ENCODE assay signal across 28 mouse cellular contexts in genomic region chr17:37541454-37542119, GRCm38 (mm10). TPM values are rescaled to one million over a fixed set of nuclear protein-coding genes. Genes with fewer than 3 reads are reported as not detected.
A peak's percentile ranks its signal among the peaks of the same experiment; 100 is the strongest.
DNase-seq lines count a peak whose midpoint lies in the region; ATAC-seq lines count a peak whose summit lies in the region.
"Had no signal": no experiment of that assay in that cellular context is flagged by ENCODE, and none has a peak within 500 bp of the region (broad histone marks: within the 10 kb centered on the region; RNA-seq: fewer than 3 reads in every experiment).

No protein-coding gene starts in this region.

- no peaks in the 10 kb centered on the region for H3K27me3 ChIP-seq in midbrain, embryonic 11.5 days (ENCODE audit: control insufficient read depth, insufficient read depth, low read length)
- no peaks in the 10 kb centered on the region for H3K27me3 ChIP-seq in midbrain, embryonic 10.5 days (ENCODE audit: low read depth, poor library complexity, severe bottlenecking)
- H3K27me3 ChIP-seq in midbrain, embryonic 13.5 days, result no peaks in the 10 kb centered on the region
- no peaks in the 10 kb centered on the region for H3K27me3 ChIP-seq in midbrain, embryonic 16.5 days (ENCODE audit: control insufficient read depth, insufficient read depth, low read depth, low read length)
- H3K27me3 ChIP-seq: embryonic facial prominence, embryonic 13.5 days; embryonic facial prominence, embryonic 15.5 days; forebrain, embryonic 12.5 days had no signal

- no peaks in the 10 kb centered on the region for H3K4me1 ChIP-seq in midbrain, embryonic 11.5 days (ENCODE audit: control insufficient read depth, insufficient read depth, low read length)
- peaks cover 3% of the 10 kb centered on the region; the same call in 1 of the 2 replicates for H3K4me1 ChIP-seq in midbrain, embryonic 10.5 days
- H3K4me1 ChIP-seq in midbrain, embryonic 13.5 days (replicated peaks), result no peaks in the 10 kb centered on the region
- H3K4me1 ChIP-seq in midbrain, embryonic 16.5 days (ENCODE audit: control insufficient read depth, insufficient read depth, low read length), result no peaks in the 10 kb centered on the region
- H3K4me1 ChIP-seq: embryonic facial prominence, embryonic 13.5 days; embryonic facial prominence, embryonic 15.5 days; forebrain, embryonic 12.5 days had no signal

- no peak overlapping the region for H3K27ac ChIP-seq in midbrain, embryonic 11.5 days (ENCODE audit: low read depth, low read length)
- no peak overlapping the region for H3K27ac ChIP-seq in midbrain, embryonic 10.5 days (replicated peaks)
- H3K27ac ChIP-seq in midbrain, embryonic 13.5 days, result no peak overlapping the region
- no peak overlapping the region for H3K27ac ChIP-seq in midbrain, embryonic 16.5 days (ENCODE audit: low read length)
- H3K27ac ChIP-seq: embryonic facial prominence, embryonic 13.5 days; embryonic facial prominence, embryonic 15.5 days; forebrain, embryonic 12.5 days had no signal

- H3K9ac ChIP-seq in midbrain, embryonic 11.5 days (ENCODE audit: low read length), result no peak overlapping the region
- H3K9ac ChIP-seq in midbrain, embryonic 13.5 days (replicated peaks), result no peak overlapping the region
- H3K9ac ChIP-seq in midbrain, embryonic 16.5 days (ENCODE audit: low read depth, low read length), result no peak overlapping the region
- H3K9ac ChIP-seq: embryonic facial prominence, embryonic 13.5 days; embryonic facial prominence, embryonic 15.5 days; forebrain, embryonic 12.5 days had no signal

- WGBS in midbrain, embryonic 11.5 days, result 60% methylated on average over 4 of the region's 4 CpGs
- 81% methylated on average over 4 of the region's 4 CpGs for WGBS in midbrain, embryonic 10.5 days
- WGBS in midbrain, embryonic 13.5 days, result 43% methylated on average over 4 of the region's 4 CpGs
- WGBS in midbrain, embryonic 16.5 days, result 51% methylated on average over 4 of the region's 4 CpGs

- H3K36me3 ChIP-seq in midbrain, embryonic 11.5 days (ENCODE audit: control insufficient read depth, insufficient read depth, low read length), result no peaks in the 10 kb centered on the region
- H3K36me3 ChIP-seq in midbrain, embryonic 10.5 days, result no peaks in the 10 kb centered on the region
- no peaks in the 10 kb centered on the region for H3K36me3 ChIP-seq in midbrain, embryonic 13.5 days
- no peaks in the 10 kb centered on the region for H3K36me3 ChIP-seq in midbrain, embryonic 16.5 days (ENCODE audit: control insufficient read depth, insufficient read depth, low read length)
- H3K36me3 ChIP-seq: embryonic facial prominence, embryonic 13.5 days; embryonic facial prominence, embryonic 15.5 days; forebrain, embryonic 12.5 days had no signal

- no peak overlapping the region for H3K4me3 ChIP-seq in midbrain, embryonic 11.5 days (ENCODE audit: low read depth, low read length)
- no peak overlapping the region for H3K4me3 ChIP-seq in midbrain, embryonic 10.5 days
- H3K4me3 ChIP-seq in midbrain, embryonic 13.5 days (replicated peaks), result no peak overlapping the region
- no peak overlapping the region for H3K4me3 ChIP-seq in midbrain, embryonic 16.5 days (ENCODE audit: low read depth, low read length)
- H3K4me3 ChIP-seq: embryonic facial prominence, embryonic 13.5 days; embryonic facial prominence, embryonic 15.5 days; erythroblast, embryonic 14.5 days; forebrain, embryonic 12.5 days had no signal

- no peak for DNase-seq in midbrain, embryonic 11.5 days (ENCODE audit: low spot score, missing footprints)
- DNase-seq in midbrain, embryonic 10.5 days (ENCODE audit: low spot score), result no peak
- no peak for DNase-seq in adrenal gland, postnatal 4 days (ENCODE audit: low spot score in 2 of 2)
- DNase-seq: adrenal gland, adult 2 months; adrenal gland, postnatal 10 days; adrenal gland, postnatal 25 days; cerebellum, adult 11 months; cerebellum, adult 18-20 months; cerebellum, adult 8-10 months; cerebellum, adult 9-11 months; cerebellum, postnatal 14 days; cerebellum, postnatal 36 days; embryo, embryonic 11 days had no signal

- H3K9me3 ChIP-seq in midbrain, embryonic 11.5 days (ENCODE audit: control insufficient read depth, low read length), result no peaks in the 10 kb centered on the region
- H3K9me3 ChIP-seq in midbrain, embryonic 10.5 days (replicated peaks), result no peaks in the 10 kb centered on the region
- no peaks in the 10 kb centered on the region for H3K9me3 ChIP-seq in midbrain, embryonic 13.5 days
- no peaks in the 10 kb centered on the region for H3K9me3 ChIP-seq in midbrain, embryonic 16.5 days (replicated peaks; ENCODE audit: control insufficient read depth, low read length, poor library complexity, severe bottlenecking)
- H3K9me3 ChIP-seq: embryonic facial prominence, embryonic 13.5 days; embryonic facial prominence, embryonic 15.5 days; forebrain, embryonic 12.5 days had no signal

- H3K4me2 ChIP-seq in midbrain, embryonic 11.5 days, result no peak overlapping the region
- H3K4me2 ChIP-seq in midbrain, embryonic 13.5 days (replicated peaks), result no peak overlapping the region
- no peak overlapping the region for H3K4me2 ChIP-seq in midbrain, embryonic 16.5 days (ENCODE audit: low read length)
- H3K4me2 ChIP-seq: embryonic facial prominence, embryonic 13.5 days; embryonic facial prominence, embryonic 15.5 days; forebrain, embryonic 12.5 days had no signal

- peak; percentile 74 for ATAC-seq in midbrain, embryonic 11.5 days (ENCODE audit: low FRiP score)
- peak; percentile 58; the same call in 1 of the 2 replicates for ATAC-seq in midbrain, embryonic 13.5 days
- no peak for ATAC-seq in midbrain, embryonic 16.5 days
- ATAC-seq: forebrain, embryonic 14.5 days; forebrain, embryonic 16.5 days had no signal

RNA-seq across cellular contexts. Expression of gene Olfr112, which starts 27.7 kb away (rescaled TPM):
- not detected in 2 replicates for polyA plus RNA-seq in midbrain, embryonic 11.5 days (2014; fragmentation: Nextera tagmentation; extraction: Ambion mirVana)
- polyA plus RNA-seq in midbrain, embryonic 10.5 days (2016; fragmentation: Nextera tagmentation; extraction: Ambion mirVana), result not detected in 2 replicates
- not detected in 2 replicates for polyA plus RNA-seq in midbrain, embryonic 13.5 days (2015; fragmentation: Nextera tagmentation; extraction: Ambion mirVana)
- not detected in 2 replicates for polyA plus RNA-seq in midbrain, embryonic 16.5 days (2015; fragmentation: Nextera tagmentation; extraction: Ambion mirVana)
- not detected for total RNA-seq in adrenal gland, postnatal 4 days (2021)
- total RNA-seq: adrenal gland, adult 2 months; adrenal gland, postnatal 10 days; adrenal gland, postnatal 25 days; common myeloid progenitor, adult 5-6 weeks; ES-E14; MEL had no signal
- polyA plus RNA-seq: adrenal gland, adult 2 months; brain, embryonic 14.5 days; C2C12; embryonic facial prominence, embryonic 11.5 days; embryonic facial prominence, embryonic 15.5 days; erythroblast, embryonic 14.5 days; forebrain, embryonic 12.5 days; forebrain, embryonic 14.5 days; forebrain, embryonic 16.5 days; frontal cortex, adult 2 months had no signal

RNA-seq across cellular contexts. Expression of gene Olfr111, which starts 33.8 kb away (rescaled TPM):
- not detected in 2 replicates for polyA plus RNA-seq in midbrain, embryonic 11.5 days (2014; fragmentation: Nextera tagmentation; extraction: Ambion mirVana)
- not detected in 2 replicates for polyA plus RNA-seq in midbrain, embryonic 10.5 days (2016; fragmentation: Nextera tagmentation; extraction: Ambion mirVana)
- polyA plus RNA-seq in midbrain, embryonic 13.5 days (2015; fragmentation: Nextera tagmentation; extraction: Ambion mirVana), result not detected in 2 replicates
- 0.12 TPM in 1 of 2 replicates, not detected in the other for polyA plus RNA-seq in midbrain, embryonic 16.5 days (2015; fragmentation: Nextera tagmentation; extraction: Ambion mirVana)
- not detected for total RNA-seq in adrenal gland, postnatal 4 days (2021)
- total RNA-seq: adrenal gland, postnatal 10 days; common myeloid progenitor, adult 5-6 weeks; ES-E14; MEL had no signal
- polyA plus RNA-seq: C2C12; embryonic facial prominence, embryonic 11.5 days; embryonic facial prominence, embryonic 13.5 days; embryonic facial prominence, embryonic 15.5 days; erythroblast, embryonic 14.5 days; forebrain, embryonic 12.5 days; forebrain, embryonic 14.5 days; forebrain, embryonic 16.5 days had no signal

RNA-seq across cellular contexts. Expression of gene Olfr113, which starts 35.9 kb away (rescaled TPM):
- polyA plus RNA-seq in midbrain, embryonic 11.5 days (2014; fragmentation: Nextera tagmentation; extraction: Ambion mirVana), result not detected in 2 replicates
- not detected in 2 replicates for polyA plus RNA-seq in midbrain, embryonic 10.5 days (2016; fragmentation: Nextera tagmentation; extraction: Ambion mirVana)
- not detected in 2 replicates for polyA plus RNA-seq in midbrain, embryonic 13.5 days (2015; fragmentation: Nextera tagmentation; extraction: Ambion mirVana)
- polyA plus RNA-seq in midbrain, embryonic 16.5 days (2015; fragmentation: Nextera tagmentation; extraction: Ambion mirVana), result not detected in 2 replicates
- total RNA-seq in adrenal gland, postnatal 4 days (2021), result not detected
- total RNA-seq: adrenal gland, adult 2 months; adrenal gland, postnatal 10 days; adrenal gland, postnatal 25 days; common myeloid progenitor, adult 5-6 weeks; ES-E14; MEL had no signal
- polyA plus RNA-seq: adrenal gland, adult 2 months; brain, embryonic 14.5 days; C2C12; embryonic facial prominence, embryonic 11.5 days; embryonic facial prominence, embryonic 13.5 days; embryonic facial prominence, embryonic 15.5 days; erythroblast, embryonic 14.5 days; forebrain, embryonic 12.5 days; forebrain, embryonic 14.5 days; forebrain, embryonic 16.5 days; frontal cortex, adult 2 months had no signal

RNA-seq across cellular contexts. Expression of gene Olfr110, which starts 49.3 kb away (rescaled TPM):
- polyA plus RNA-seq in midbrain, embryonic 11.5 days (2014; fragmentation: Nextera tagmentation; extraction: Ambion mirVana), result not detected in 2 replicates
- polyA plus RNA-seq in midbrain, embryonic 10.5 days (2016; fragmentation: Nextera tagmentation; extraction: Ambion mirVana), result not detected in 2 replicates
- not detected in 2 replicates for polyA plus RNA-seq in midbrain, embryonic 13.5 days (2015; fragmentation: Nextera tagmentation; extraction: Ambion mirVana)
- polyA plus RNA-seq in midbrain, embryonic 16.5 days (2015; fragmentation: Nextera tagmentation; extraction: Ambion mirVana), result not detected in 2 replicates
- total RNA-seq in adrenal gland, postnatal 4 days (2021), result not detected
- total RNA-seq: adrenal gland, adult 2 months; adrenal gland, postnatal 10 days; adrenal gland, postnatal 25 days; common myeloid progenitor, adult 5-6 weeks; ES-E14; MEL had no signal
- polyA plus RNA-seq: brain, embryonic 14.5 days; C2C12; embryonic facial prominence, embryonic 11.5 days; embryonic facial prominence, embryonic 13.5 days; erythroblast, embryonic 14.5 days; forebrain, embryonic 12.5 days; forebrain, embryonic 14.5 days; forebrain, embryonic 16.5 days had no signal

RNA-seq across cellular contexts. Expression of gene Olfr114, which starts 51.0 kb away (rescaled TPM):
- not detected in 2 replicates for polyA plus RNA-seq in midbrain, embryonic 11.5 days (2014; fragmentation: Nextera tagmentation; extraction: Ambion mirVana)
- not detected in 2 replicates for polyA plus RNA-seq in midbrain, embryonic 10.5 days (2016; fragmentation: Nextera tagmentation; extraction: Ambion mirVana)
- polyA plus RNA-seq in midbrain, embryonic 13.5 days (2015; fragmentation: Nextera tagmentation; extraction: Ambion mirVana), result not detected in 2 replicates
- not detected in 2 replicates for polyA plus RNA-seq in midbrain, embryonic 16.5 days (2015; fragmentation: Nextera tagmentation; extraction: Ambion mirVana)
- not detected for total RNA-seq in adrenal gland, postnatal 4 days (2021)
- total RNA-seq: adrenal gland, adult 2 months; adrenal gland, postnatal 10 days; adrenal gland, postnatal 25 days; common myeloid progenitor, adult 5-6 weeks; ES-E14; MEL had no signal
- polyA plus RNA-seq: adrenal gland, adult 2 months; brain, embryonic 14.5 days; C2C12; embryonic facial prominence, embryonic 11.5 days; embryonic facial prominence, embryonic 13.5 days; embryonic facial prominence, embryonic 15.5 days; erythroblast, embryonic 14.5 days; forebrain, embryonic 12.5 days; forebrain, embryonic 14.5 days; forebrain, embryonic 16.5 days; frontal cortex, adult 2 months had no signal
